Mouse (Mus musculus) stomach, postnatal 0 days (tissue): ENCODE data around the gene Arih2.

ENCODE experiments used
- CTCF ChIP-seq: IDR thresholded peaks from 2 replicates; pipeline ENCODE4 v1.5.1; 2016; ENCODE audit warnings: antibody characterized with exemption, low read depth, mild to moderate bottlenecking, moderate library complexity
- EP300 ChIP-seq: optimal IDR thresholded peaks from 2 replicates; pipeline ENCODE3; 2016; ENCODE audit warnings: antibody characterized with exemption

DNA sequence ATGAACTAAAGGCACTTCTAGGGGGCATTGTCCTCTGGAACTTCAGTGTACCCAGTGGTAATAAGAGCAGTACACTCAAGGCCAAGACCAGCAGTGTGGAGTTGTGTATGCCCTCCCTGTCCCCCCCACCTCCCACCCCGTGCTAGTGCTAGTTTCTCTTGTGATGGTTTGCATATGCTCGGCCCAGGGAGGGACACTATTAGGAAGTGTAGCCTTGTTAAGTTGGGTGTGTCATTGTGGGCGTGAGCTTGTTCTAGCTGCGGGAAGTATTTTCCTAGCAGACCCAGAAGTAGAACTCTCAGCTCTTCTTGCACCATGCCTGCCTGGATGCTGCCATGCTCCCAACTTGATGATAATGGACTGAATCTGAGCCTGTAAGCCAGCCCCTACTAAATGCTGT, 47.2 kb downstream of the Arih2 start:
- TF ChIP-seq CTCF, result no peak
- no peak for TF ChIP-seq EP300
